Mouse (Mus musculus) embryonic facial prominence, embryonic 10.5 days (tissue): ENCODE measurements around the gene Ift57. TPM values are rescaled to one million over a fixed set of nuclear protein-coding genes. Genes with fewer than 3 reads are reported as not detected.

Source experiments
- DNase-seq: peaks from one replicate; pipeline ENCODE4 v3.0.0-alpha.2; 2017; ENCODE audit warnings: low spot score
- H3K27ac ChIP-seq: fragments of 300-500 bp; sonication (generic); replicated peaks from 2 replicates; pipeline ENCODE4 v1.5.1; 2016; ENCODE audit warnings: mild to moderate bottlenecking
- H3K27me3 ChIP-seq: fragments of 300-500 bp; sonication (generic); replicated peaks from 2 replicates; pipeline ENCODE4 v1.6.1; 2016; ENCODE audit warnings: low read depth, mild to moderate bottlenecking; ENCODE audit not compliant: poor library complexity, severe bottlenecking
- H3K36me3 ChIP-seq: fragments of 300-500 bp; sonication (generic); replicated peaks from 2 replicates; pipeline ENCODE4 v1.6.1; 2016; ENCODE audit warnings: mild to moderate bottlenecking, moderate library complexity
- H3K4me1 ChIP-seq: fragments of 300-500 bp; sonication (generic); 2 replicates; pipeline ENCODE4 v1.6.1; 2016
- H3K4me3 ChIP-seq: fragments of 300-500 bp; sonication (generic); 2 replicates; pipeline ENCODE4 v1.5.1; 2016; ENCODE audit warnings: mild to moderate bottlenecking, moderate library complexity
- H3K9me3 ChIP-seq: fragments of 300-500 bp; sonication (generic); 2 replicates; pipeline ENCODE4 v1.6.1; 2016; ENCODE audit warnings: mild to moderate bottlenecking
- WGBS: fragments of 180-500 bp; shearing (Covaris S2); methylation state at CpG from one replicate; pipeline ENCODE4 v1.1.7; 2016; 5-methylcytosine and 5-hydroxymethylcytosine counted together
- polyA plus RNA-seq: library from polyadenylated mRNA; unstranded; fragments of >200 nt; fragmentation: Nextera tagmentation; extraction: Ambion mirVana; gene quantifications from 2 replicates; pipeline ENCODE4 v1.2.1, GENCODE M21; 2016

Gene Ift57
- polyA plus RNA-seq, 1 experiment from 2014 or later = 29.1 TPM

- no peaks in the 10 kb centered on the region for H3K27me3 ChIP-seq
- H3K27ac ChIP-seq = no peak overlapping the region
- no peak overlapping the region for H3K4me3 ChIP-seq
- H3K36me3 ChIP-seq = no peaks in the 10 kb centered on the region; the same call in 1 of the 2 replicates
- DNase-seq = no peak
- 93% methylated on average over 2 of the region's 2 CpGs for WGBS
- H3K9me3 ChIP-seq = no peaks in the 10 kb centered on the region
- no peaks in the 10 kb centered on the region for H3K4me1 ChIP-seq
Observed at GRCm38 (mm10) chr16:49720671-49721070, 21.6 kb downstream of the Ift57 start.

GRCm38 (mm10) chr16:49721678-49722077, 22.6 kb downstream of the Ift57 start:
- H3K4me3 ChIP-seq = no peak overlapping the region
- DNase-seq = no peak
- H3K4me1 ChIP-seq = no peaks in the 10 kb centered on the region
- H3K27me3 ChIP-seq = no peaks in the 10 kb centered on the region
- WGBS = 56% methylated on average over 5 of the region's 5 CpGs
- H3K27ac ChIP-seq = no peak overlapping the region
- no peaks in the 10 kb centered on the region for H3K9me3 ChIP-seq
- no peaks in the 10 kb centered on the region; the same call in 1 of the 2 replicates for H3K36me3 ChIP-seq

- DNase-seq = no peak
- no peaks in the 10 kb centered on the region; the same call in 1 of the 2 replicates for H3K36me3 ChIP-seq
- whole genome bisulfite sequencing = 75% methylated on average over 4 of the region's 4 CpGs
- H3K9me3 ChIP-seq = no peaks in the 10 kb centered on the region
- H3K4me1 ChIP-seq = no peaks in the 10 kb centered on the region
- no peak overlapping the region for H3K4me3 ChIP-seq
- H3K27ac ChIP-seq = no peak overlapping the region
- no peaks in the 10 kb centered on the region for H3K27me3 ChIP-seq
Observed at GRCm38 (mm10) chr16:49723222-49723621, 24.2 kb downstream of the Ift57 start.

- WGBS = 88% methylated on average over 5 of the region's 5 CpGs
Observed at GRCm38 (mm10) chr16:49724232-49724631, 25.2 kb downstream of the Ift57 start.

GRCm38 (mm10) chr16:49724931-49725330, 25.9 kb downstream of the Ift57 start:
- Histone ChIP-seq H3K9me3 (no peaks in the 10 kb centered on the region), H3K4me1 (no peaks in the 10 kb centered on the region), H3K4me3 (no peak overlapping the region), H3K27me3 (no peaks in the 10 kb centered on the region), H3K27ac (no peak overlapping the region), H3K36me3 (no peaks in the 10 kb centered on the region)
- no peak for DNase-seq
- WGBS = 91% methylated on average over 2 of the region's 2 CpGs

More at GRCm38 (mm10) chr16:49724232-49724631, 25.2 kb downstream of the Ift57 start:
- Histone ChIP-seq H3K36me3 (no peaks in the 10 kb centered on the region; the same call in 1 of the 2 replicates), H3K9me3 (no peaks in the 10 kb centered on the region), H3K27ac (no peak overlapping the region), H3K4me3 (no peak overlapping the region), H3K4me1 (no peaks in the 10 kb centered on the region), H3K27me3 (no peaks in the 10 kb centered on the region)
- no peak for DNase-seq

GRCm38 (mm10) chr16:49725446-49725845, 26.4 kb downstream of the Ift57 start:
- no peaks in the 10 kb centered on the region for H3K27me3 ChIP-seq
- no peak for DNase-seq
- WGBS = 87% methylated on average over 5 of the region's 5 CpGs

GRCm38 (mm10) chr16:49726216-49726615, 27.2 kb downstream of the Ift57 start:
- Histone ChIP-seq H3K36me3 (no peaks in the 10 kb centered on the region), H3K27ac (no peak overlapping the region), H3K27me3 (no peaks in the 10 kb centered on the region), H3K9me3 (no peaks in the 10 kb centered on the region), H3K4me1 (no peaks in the 10 kb centered on the region), H3K4me3 (no peak overlapping the region)
- no peak for DNase-seq
- WGBS = 82% methylated on average over 3 of the region's 3 CpGs

More at GRCm38 (mm10) chr16:49725446-49725845, 26.4 kb downstream of the Ift57 start:
- no peak overlapping the region for H3K4me3 ChIP-seq
- H3K36me3 ChIP-seq = no peaks in the 10 kb centered on the region
- H3K4me1 ChIP-seq = no peaks in the 10 kb centered on the region
- no peak overlapping the region for H3K27ac ChIP-seq
- H3K9me3 ChIP-seq = no peaks in the 10 kb centered on the region

GRCm38 (mm10) chr16:49726761-49727160, 27.7 kb downstream of the Ift57 start:
- WGBS = 88% methylated on average over 2 of the region's 2 CpGs
- no peaks in the 10 kb centered on the region for H3K36me3 ChIP-seq
- H3K4me1 ChIP-seq = no peaks in the 10 kb centered on the region
- no peaks in the 10 kb centered on the region for H3K27me3 ChIP-seq
- no peak overlapping the region for H3K4me3 ChIP-seq
- no peak for DNase-seq
- no peak overlapping the region for H3K27ac ChIP-seq
- H3K9me3 ChIP-seq = no peaks in the 10 kb centered on the region

GRCm38 (mm10) chr16:49736536-49736935, 37.5 kb downstream of the Ift57 start:
- DNase-seq = no peak

GRCm38 (mm10) chr16:49747360-49747759, 48.3 kb downstream of the Ift57 start:
- no peaks in the 10 kb centered on the region for H3K4me1 ChIP-seq
- H3K27me3 ChIP-seq = no peaks in the 10 kb centered on the region
- H3K27ac ChIP-seq = no peak overlapping the region
- no peaks in the 10 kb centered on the region for H3K9me3 ChIP-seq
- no peaks in the 10 kb centered on the region for H3K36me3 ChIP-seq
- no peak overlapping the region for H3K4me3 ChIP-seq
- WGBS = 92% methylated on average over 2 of the region's 2 CpGs
- no peak for DNase-seq

More at GRCm38 (mm10) chr16:49736536-49736935, 37.5 kb downstream of the Ift57 start:
- H3K27me3 ChIP-seq = no peaks in the 10 kb centered on the region
- no peak overlapping the region for H3K27ac ChIP-seq
- H3K4me1 ChIP-seq = no peaks in the 10 kb centered on the region
- 91% methylated on average over 9 of the region's 9 CpGs for WGBS
- no peaks in the 10 kb centered on the region for H3K36me3 ChIP-seq
- H3K4me3 ChIP-seq = no peak overlapping the region
- H3K9me3 ChIP-seq = no peaks in the 10 kb centered on the region

- no peak for DNase-seq
- WGBS = 51% methylated on average over 1 of the region's 1 CpGs
- H3K4me3 ChIP-seq = no peak overlapping the region
- H3K9me3 ChIP-seq = no peaks in the 10 kb centered on the region
- peaks cover 6% of the 10 kb centered on the region for H3K4me1 ChIP-seq
- no peak overlapping the region for H3K27ac ChIP-seq
- H3K36me3 ChIP-seq = no peaks in the 10 kb centered on the region
- H3K27me3 ChIP-seq = no peaks in the 10 kb centered on the region
Observed at GRCm38 (mm10) chr16:49752906-49753305, 53.9 kb downstream of the Ift57 start.

GRCm38 (mm10) chr16:49753318-49753717, 54.3 kb downstream of the Ift57 start:
- WGBS = 25% methylated on average over 3 of the region's 3 CpGs
- Histone ChIP-seq H3K36me3 (no peaks in the 10 kb centered on the region), H3K27me3 (no peaks in the 10 kb centered on the region), H3K4me3 (no peak overlapping the region), H3K4me1 (peaks cover 6% of the 10 kb centered on the region), H3K9me3 (no peaks in the 10 kb centered on the region), H3K27ac (no peak overlapping the region)
- DNase-seq = peak; percentile 19

- no peak for DNase-seq
- H3K36me3 ChIP-seq = peaks cover 8% of the 10 kb centered on the region
- 86% methylated on average over 17 of the region's 17 CpGs for WGBS
Observed at GRCm38 (mm10) chr16:49760517-49761203, 61.6 kb downstream of the Ift57 start.

More at GRCm38 (mm10) chr16:49760517-49761203, 61.6 kb downstream of the Ift57 start:
- H3K27ac ChIP-seq = no peak overlapping the region
- H3K4me3 ChIP-seq = no peak overlapping the region
- H3K9me3 ChIP-seq = no peaks in the 10 kb centered on the region
- H3K4me1 ChIP-seq = no peaks in the 10 kb centered on the region
- H3K27me3 ChIP-seq = no peaks in the 10 kb centered on the region
